Mouse (Mus musculus): ENCODE measurements around the gene Smg6.
"Not testable (repeated sequence)": the region's sequence is repeated elsewhere in the genome, so short reads cannot be mapped to it uniquely, and the experiment has no call there.

The Smg6 gene

GRCm38 (mm10) chr11:74994856-74995255 lies 69.2 kb downstream of the Smg6 start:
- no peak for DNase-seq (ENCODE audit: low read depth)

GRCm38 (mm10) chr11:74996482-74996881 lies 70.9 kb downstream of the Smg6 start:
- no peak for DNase-seq (ENCODE audit: low read depth)

- no peak for DNase-seq (ENCODE audit: low read depth)
Measured at GRCm38 (mm10) chr11:75000869-75001653, 75.4 kb downstream of the Smg6 start.

GRCm38 (mm10) chr11:75008270-75008669 lies 82.6 kb downstream of the Smg6 start:
- DNase-seq (ENCODE audit: low read depth) = no peak

DNA sequence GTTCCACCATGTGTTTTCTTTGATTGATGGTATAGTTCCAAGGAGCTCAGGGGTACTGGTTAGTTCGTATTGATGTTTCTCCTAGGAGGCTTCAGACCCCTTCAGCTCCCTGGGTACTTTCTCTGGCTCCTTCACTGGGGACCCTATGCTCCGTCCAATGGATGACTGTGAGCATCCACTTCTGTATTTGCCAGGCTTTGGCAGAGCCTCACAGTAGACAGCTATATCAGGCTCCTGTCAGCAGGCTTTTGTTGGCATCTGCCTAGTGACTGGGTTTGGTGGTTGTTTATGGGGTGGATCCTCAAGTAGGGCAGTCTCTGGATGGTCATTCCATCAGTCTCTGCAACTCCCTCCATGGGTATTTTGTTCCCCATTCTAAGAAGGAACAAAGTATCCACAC lies 83.9 kb downstream of the Smg6 start:
- not testable (repeated sequence) for DNase-seq (ENCODE audit: low read depth)

DNA sequence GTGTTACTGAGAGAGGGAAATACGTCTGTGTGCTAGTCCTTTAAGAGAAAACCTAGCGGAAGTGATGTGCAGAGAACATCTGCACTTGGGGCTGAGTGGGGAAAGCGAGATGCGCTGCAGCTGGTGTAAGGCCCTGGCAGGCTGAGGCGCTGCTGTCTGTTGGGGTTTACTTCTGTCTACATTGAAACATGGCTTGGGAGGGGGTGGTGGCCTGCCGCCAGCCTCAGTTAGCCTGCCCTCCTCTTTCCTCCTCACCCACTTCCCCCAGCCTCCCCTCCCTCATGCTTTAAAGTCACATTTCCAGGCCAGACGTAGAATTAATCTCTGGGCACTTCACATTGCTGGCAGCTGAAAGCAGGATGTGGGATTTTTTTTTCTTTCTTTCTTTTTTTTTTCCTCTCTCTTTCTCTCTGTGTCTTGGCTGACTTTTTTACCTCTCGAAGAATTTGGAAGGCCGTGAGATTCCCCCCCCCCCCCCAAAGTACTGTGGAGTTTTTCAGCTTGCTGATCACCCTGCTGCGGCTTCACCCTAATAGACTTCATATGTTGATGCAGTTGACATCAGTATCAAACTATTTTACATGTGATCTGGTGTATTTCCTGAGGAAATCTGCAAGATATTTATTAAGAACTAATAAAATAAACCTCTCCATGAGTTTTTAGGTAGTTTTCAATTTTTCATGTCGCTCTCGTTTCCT lies 87.5 kb downstream of the Smg6 start:
- no peak for DNase-seq (ENCODE audit: low read depth)

DNA sequence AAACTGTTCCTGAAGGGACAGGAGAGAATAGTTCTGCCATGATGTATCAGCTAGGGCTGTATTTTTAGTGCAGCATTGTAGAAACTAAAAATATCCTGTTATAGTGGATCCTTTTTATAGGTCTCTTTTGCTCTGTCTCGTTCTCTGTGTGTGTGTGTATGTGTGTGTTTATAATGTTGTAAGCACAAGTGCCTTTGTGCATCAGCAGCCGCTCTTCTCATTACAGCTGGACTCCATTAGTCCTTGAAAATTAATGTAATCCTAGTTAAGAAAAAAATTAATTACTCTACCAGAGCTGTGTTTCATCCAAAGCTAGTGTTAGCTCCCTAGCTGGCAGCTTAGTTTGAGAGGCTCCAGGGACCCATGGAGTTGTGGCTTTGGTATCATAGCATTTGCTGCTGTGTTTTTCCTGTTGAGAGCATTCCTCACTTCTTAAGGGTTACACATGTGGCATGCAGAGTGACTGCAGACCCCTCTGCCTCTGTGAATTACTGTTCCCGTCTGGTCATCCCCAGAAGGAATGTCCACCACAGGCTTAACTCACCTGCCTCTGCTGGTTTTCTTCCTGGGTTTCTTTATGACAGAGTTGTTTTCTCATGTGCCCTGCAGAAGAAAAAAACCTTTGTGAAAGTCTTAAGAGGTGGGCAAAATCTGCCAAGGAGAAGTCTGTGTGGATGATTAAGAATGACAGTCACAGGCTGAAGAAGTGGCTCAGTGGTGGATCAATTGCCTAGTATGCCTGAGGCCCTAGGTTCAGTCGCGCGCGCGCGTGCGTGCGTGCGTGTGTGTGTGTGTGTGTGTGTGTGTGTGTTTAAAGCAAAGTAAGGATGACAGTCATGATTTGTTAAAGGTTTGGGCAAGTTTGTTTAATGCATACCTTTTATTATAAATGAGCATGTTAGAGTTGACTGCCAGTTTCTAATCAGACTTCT lies 88.4 kb downstream of the Smg6 start:
- no peak for DNase-seq (ENCODE audit: low read depth)

DNA sequence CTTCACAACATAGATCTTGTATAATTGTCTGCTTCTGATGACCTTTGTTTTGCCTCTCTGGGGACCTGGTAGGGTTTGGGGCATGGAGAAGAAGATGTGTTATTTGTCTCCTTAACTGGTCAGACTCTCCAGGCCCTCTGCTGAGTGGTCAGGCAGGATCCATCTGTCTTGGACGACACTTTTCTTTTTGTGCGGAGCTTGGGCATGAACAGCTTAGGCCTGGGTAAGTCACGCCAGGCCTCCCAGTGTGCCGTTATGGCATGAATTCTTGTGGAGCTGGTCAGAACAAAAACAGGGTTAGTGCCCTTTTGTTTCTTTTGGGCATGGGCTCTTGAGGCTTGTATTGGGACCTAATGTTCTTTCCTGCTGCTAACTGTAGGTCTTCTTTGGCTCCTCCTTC lies 89.2 kb downstream of the Smg6 start:
- no peak for DNase-seq (ENCODE audit: low read depth)

DNA sequence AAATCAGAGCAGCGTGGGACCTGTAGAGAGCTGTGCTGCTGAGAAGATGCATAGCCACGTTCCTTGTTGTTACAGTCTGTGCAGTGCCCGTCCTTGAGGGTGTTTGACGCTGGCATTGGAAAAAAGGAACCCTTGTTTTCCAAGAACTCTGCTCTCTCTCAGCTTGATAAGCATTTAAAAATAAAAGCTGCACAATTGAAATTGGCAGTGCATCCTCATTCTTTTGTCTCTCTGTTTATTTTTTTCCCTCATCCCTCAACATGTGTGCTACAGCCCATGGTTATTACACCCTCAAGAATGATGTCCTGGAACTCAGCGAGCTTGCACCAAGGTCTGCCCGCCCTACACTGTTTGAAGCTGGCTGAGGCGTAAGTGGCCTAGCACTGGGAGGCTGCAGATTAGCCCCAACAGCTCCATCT lies 89.8 kb downstream of the Smg6 start:
- no peak for DNase-seq (ENCODE audit: low read depth)

GRCm38 (mm10) chr11:75016309-75016860 lies 90.8 kb downstream of the Smg6 start:
- no peak for DNase-seq (ENCODE audit: low read depth)

GRCm38 (mm10) chr11:75017831-75018230 lies 92.2 kb downstream of the Smg6 start:
- DNase-seq (ENCODE audit: low read depth) = no peak

GRCm38 (mm10) chr11:75026977-75027376 lies 101.4 kb downstream of the Smg6 start:
- DNase-seq (ENCODE audit: low read depth) = no peak

- DNase-seq (ENCODE audit: low read depth) = no peak
Measured at GRCm38 (mm10) chr11:75027616-75028015, 102.0 kb downstream of the Smg6 start.

GRCm38 (mm10) chr11:75031251-75031650 lies 105.6 kb downstream of the Smg6 start:
- no peak for DNase-seq (ENCODE audit: low read depth)

- no peak for DNase-seq (ENCODE audit: low read depth)
Measured at GRCm38 (mm10) chr11:75032946-75033345, 107.3 kb downstream of the Smg6 start.

DNA sequence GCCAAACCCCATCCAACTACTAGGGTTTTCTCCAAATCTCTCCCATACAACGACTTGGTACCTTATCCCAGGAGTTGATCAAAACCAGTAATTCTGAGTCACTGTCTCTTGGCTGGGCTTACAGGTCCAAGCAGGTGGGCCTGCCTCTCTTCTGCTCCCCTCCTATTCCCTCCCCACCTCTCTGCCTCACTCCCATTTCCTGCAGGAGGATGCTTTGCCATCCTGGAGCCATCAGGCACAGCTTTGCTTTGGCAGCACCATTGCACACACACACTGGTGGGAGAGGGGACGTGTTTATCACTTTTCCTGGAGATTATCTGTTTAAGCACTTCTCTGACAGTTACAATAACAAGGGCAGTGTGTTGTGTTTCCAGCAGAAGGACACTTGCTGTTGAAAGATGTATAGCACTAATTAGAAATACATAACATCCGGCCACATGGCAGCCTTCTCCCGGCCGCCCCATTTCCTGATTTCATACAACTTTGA lies 108.0 kb downstream of the Smg6 start:
- no peak for DNase-seq (ENCODE audit: low read depth)

GRCm38 (mm10) chr11:75034104-75034503 lies 108.5 kb downstream of the Smg6 start:
- no peak for DNase-seq (ENCODE audit: low read depth)

DNA sequence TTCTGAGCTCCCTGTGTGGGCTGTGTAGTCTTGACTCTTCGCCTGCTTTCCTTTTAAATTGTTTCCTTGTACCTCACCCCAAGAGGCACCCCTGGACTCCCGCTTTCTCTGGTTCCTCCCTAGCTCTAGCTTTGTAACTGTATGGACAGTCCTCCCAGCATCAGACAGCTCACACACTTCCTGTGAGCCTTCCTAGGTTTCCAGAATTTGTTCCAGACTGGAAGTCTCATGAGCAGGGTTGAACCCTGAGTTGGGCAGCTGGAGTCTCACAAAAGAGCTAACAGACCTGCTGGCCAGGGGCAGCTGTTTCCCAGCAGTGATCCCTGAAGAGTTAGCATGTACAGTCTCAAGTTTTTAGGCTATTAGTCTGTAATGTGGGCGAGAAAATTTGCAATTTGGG lies 118.7 kb downstream of the Smg6 start:
- no peak for DNase-seq (ENCODE audit: low read depth)

DNA sequence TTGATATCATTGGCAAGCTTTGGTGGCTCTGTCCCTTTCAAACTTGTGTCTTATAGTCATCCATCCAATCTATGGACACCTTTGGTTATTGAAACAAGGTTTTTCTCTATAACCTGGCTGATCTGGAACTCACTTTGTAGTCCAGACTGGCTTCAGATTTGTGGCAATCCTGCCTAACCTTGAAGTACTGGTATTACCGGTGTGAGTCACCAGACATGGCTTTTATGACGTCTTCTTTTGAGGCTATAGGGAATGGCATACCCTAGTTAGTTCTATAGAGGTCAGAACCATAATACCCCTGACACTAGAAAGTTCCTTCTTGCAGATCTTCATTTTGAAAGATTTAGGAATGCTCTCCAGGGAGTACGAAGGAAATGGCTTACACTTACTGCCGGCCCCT lies 120.2 kb downstream of the Smg6 start:
- no peak for DNase-seq (ENCODE audit: low read depth)

- DNase-seq (ENCODE audit: low read depth) = no peak
Measured at GRCm38 (mm10) chr11:75046638-75047037, 121.0 kb downstream of the Smg6 start.

DNA sequence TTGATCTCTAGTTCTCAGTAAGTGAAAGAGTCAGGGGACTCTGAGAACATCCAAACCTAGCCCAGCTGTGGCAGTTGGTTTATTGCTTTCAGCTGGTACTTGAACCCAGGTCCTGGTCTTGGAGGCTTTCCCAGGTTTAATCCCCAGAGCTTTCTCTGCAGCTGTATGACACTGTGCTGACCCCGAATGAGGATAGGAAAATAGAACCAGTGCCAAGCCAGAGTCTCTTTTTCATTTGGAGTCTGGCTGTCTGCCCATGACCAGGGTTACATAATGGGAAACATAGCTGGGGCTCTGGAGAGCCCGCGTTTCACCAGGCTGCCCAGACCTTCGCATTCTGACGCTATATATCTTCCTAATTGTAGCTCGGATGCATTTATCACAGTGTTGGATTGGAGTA lies 121.4 kb downstream of the Smg6 start:
- no peak for DNase-seq (ENCODE audit: low read depth)

All from c-Kit-positive CD71-positive TER-119-negative erythroid progenitor cells, embryonic 14.5 days (primary cell).